Mouse (Mus musculus) stomach, postnatal 0 days (tissue): ENCODE results near the gene Lyg2. TPM values are rescaled to one million over a fixed set of nuclear protein-coding genes. Genes with fewer than 3 reads are reported as not detected.

Source experiments
- ATAC-seq: fragments of 200-750 bp; cut with Nextera tagmentation; 2 replicates; pipeline ENCODE4 v1.8.0; 2017; ENCODE audit not compliant: low FRiP score, low TSS enrichment
- DNase-seq: peaks from one replicate; pipeline ENCODE4 v3.0.0-alpha.2; 2016; ENCODE audit warnings: low spot score
- H3K27ac ChIP-seq: fragments of 300-500 bp; sonication (generic); replicated peaks from 2 replicates; pipeline ENCODE4 v1.5.1; 2014; ENCODE audit warnings: mild to moderate bottlenecking, control low read depth
- H3K27me3 ChIP-seq: fragments of 300-500 bp; sonication (generic); 2 replicates; pipeline ENCODE4 v1.6.1; 2014; ENCODE audit warnings: low read length; ENCODE audit not compliant: control insufficient read depth, insufficient read depth
- H3K36me3 ChIP-seq: fragments of 300-500 bp; sonication (generic); 2 replicates; pipeline ENCODE4 v1.6.1; 2014; ENCODE audit warnings: low read length, mixed read lengths; ENCODE audit not compliant: control insufficient read depth, insufficient read depth
- H3K4me1 ChIP-seq: fragments of 300-500 bp; sonication (generic); replicated peaks from 2 replicates; pipeline ENCODE4 v1.6.1; 2014; ENCODE audit warnings: antibody characterized with exemption; ENCODE audit not compliant: control insufficient read depth, insufficient read depth
- H3K4me2 ChIP-seq: fragments of 300-500 bp; sonication (generic); replicated peaks from 2 replicates; pipeline ENCODE4 v1.6.1; 2014; ENCODE audit warnings: low read depth, mild to moderate bottlenecking, control low read depth, moderate library complexity
- H3K4me3 ChIP-seq: fragments of 300-500 bp; sonication (generic); 2 replicates; pipeline ENCODE4 v1.5.1; 2014; ENCODE audit warnings: low read depth, low read length, control low read depth
- H3K9ac ChIP-seq: fragments of 300-500 bp; sonication (generic); 2 replicates; pipeline ENCODE4 v1.6.1; 2014; ENCODE audit warnings: mild to moderate bottlenecking, low read length, control low read depth, mixed read lengths
- H3K9me3 ChIP-seq: fragments of 300-500 bp; sonication (generic); 2 replicates; pipeline ENCODE4 v1.6.1; 2016; ENCODE audit warnings: low read length; ENCODE audit not compliant: control insufficient read depth
- CTCF ChIP-seq: IDR thresholded peaks from 2 replicates; pipeline ENCODE4 v1.5.1; 2016; ENCODE audit warnings: antibody characterized with exemption, low read depth, mild to moderate bottlenecking, moderate library complexity
- EP300 ChIP-seq: optimal IDR thresholded peaks from 2 replicates; pipeline ENCODE3; 2016; ENCODE audit warnings: antibody characterized with exemption
- WGBS: fragments of 180-500 bp; shearing (Covaris S2); extraction: QIAGEN DNeasy Blood & Tissue Kit; methylation state at CpG from one replicate; pipeline ENCODE4 v1.1.7; 2014; 5-methylcytosine and 5-hydroxymethylcytosine counted together
- polyA plus RNA-seq: library from polyadenylated mRNA; unstranded; fragments of >200 nt; fragmentation: Nextera tagmentation; extraction: Ambion mirVana; gene quantifications from 2 replicates; pipeline ENCODE4 v1.2.1, GENCODE M21; 2015

The Lyg2 gene
- polyA plus RNA-seq, 1 experiment from 2014 or later: not detected

DNA sequence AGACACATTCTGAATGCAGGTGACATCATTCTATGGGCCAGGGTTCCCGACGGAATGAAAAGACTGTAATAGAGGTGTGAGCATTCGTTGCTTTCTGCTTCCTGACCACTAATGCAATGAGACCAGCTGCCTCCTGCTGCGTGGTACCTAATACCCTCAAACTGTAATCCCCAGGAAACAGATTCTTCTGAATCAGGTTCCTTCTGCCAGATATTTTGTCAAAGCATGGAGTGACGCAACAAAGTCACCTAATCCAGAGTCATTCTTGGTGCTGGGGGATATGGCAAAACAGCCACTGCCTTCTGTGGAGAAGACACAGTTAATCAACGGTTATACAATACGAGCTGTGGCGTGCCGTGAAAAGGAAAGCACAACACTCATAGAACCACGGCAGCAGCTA lies 47.7 kb downstream of the Lyg2 start:
- H3K9ac ChIP-seq: no peak overlapping the region
- ATAC-seq: no peak
- no peaks in the 10 kb centered on the region for H3K4me1 ChIP-seq
- WGBS: 61% methylated on average over 10 of the region's 10 CpGs
- H3K4me2 ChIP-seq: no peak overlapping the region
- no peak overlapping the region for H3K27ac ChIP-seq
- TF ChIP-seq CTCF: no peak
- no peak for TF ChIP-seq EP300
- H3K36me3 ChIP-seq: no peaks in the 10 kb centered on the region
- H3K27me3 ChIP-seq: no peaks in the 10 kb centered on the region
- H3K4me3 ChIP-seq: no peak overlapping the region
- no peak for DNase-seq
- H3K9me3 ChIP-seq: no peaks in the 10 kb centered on the region

DNA sequence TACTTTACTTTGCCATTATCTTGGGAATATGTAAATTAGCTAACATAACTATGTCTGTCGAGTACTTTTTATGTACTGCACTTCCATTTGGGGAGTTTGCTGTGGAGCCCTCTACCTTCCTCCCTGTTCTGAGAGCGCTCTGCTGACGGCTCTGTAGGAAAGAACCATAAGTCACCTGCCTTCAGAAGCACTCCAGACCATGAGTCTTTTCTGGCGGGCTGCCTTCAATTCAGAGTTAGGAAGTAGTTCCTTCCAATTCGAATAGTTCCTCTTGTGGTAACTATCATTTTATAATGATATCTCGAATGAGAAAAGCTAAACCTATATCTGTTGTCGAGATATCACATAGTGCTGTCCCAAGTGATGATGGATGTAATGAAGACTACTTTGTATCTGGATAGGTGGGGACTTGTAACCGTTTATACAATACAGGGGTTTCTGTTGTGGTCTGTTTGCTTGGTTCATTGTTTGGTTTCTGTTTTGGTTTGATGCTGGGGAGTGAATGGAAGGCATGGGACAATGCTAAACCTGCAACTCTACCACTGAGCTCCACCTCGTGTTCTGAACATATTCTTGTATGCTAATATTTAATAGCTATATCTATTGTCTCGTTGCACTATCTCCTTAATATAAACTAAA lies 48.5 kb downstream of the Lyg2 start:
- no peak overlapping the region for H3K9ac ChIP-seq
- 66% methylated on average over 10 of the region's 10 CpGs for WGBS
- no peaks in the 10 kb centered on the region for H3K9me3 ChIP-seq
- no peak overlapping the region for H3K4me2 ChIP-seq
- DNase-seq (no peak), ATAC-seq (no peak)
- H3K4me1 ChIP-seq: no peaks in the 10 kb centered on the region
- no peaks in the 10 kb centered on the region for H3K36me3 ChIP-seq
- no peak overlapping the region for H3K4me3 ChIP-seq
- TF ChIP-seq CTCF: no peak
- no peak for TF ChIP-seq EP300
- H3K27ac ChIP-seq: no peak overlapping the region
- H3K27me3 ChIP-seq: no peaks in the 10 kb centered on the region

DNA sequence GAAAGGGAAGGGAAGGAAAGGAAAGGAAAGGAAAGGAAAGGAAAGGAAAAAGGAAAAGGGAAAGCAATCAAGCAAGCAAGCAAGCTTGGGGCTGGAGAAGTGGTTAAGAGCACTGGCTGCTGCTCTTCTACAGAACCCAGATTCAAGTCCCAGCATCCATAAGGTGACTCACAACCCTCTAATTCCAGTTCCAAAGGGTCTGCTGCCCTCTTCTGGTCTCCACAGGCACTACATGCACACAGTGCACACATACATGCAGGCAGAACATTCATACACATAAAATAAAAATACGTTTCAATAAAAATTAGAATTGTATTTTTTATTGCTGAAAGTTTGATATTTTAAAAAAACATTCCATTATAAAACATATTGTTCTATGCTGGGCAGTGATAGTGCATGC lies 49.2 kb downstream of the Lyg2 start:
- no peak overlapping the region for H3K4me3 ChIP-seq
- DNase-seq (peak; percentile 68), ATAC-seq (no peak)
- H3K4me1 ChIP-seq: no peaks in the 10 kb centered on the region
- H3K27me3 ChIP-seq: no peaks in the 10 kb centered on the region
- no peak overlapping the region for H3K9ac ChIP-seq
- H3K36me3 ChIP-seq: no peaks in the 10 kb centered on the region
- no peak overlapping the region for H3K27ac ChIP-seq
- peak; percentile 81 for TF ChIP-seq CTCF
- no peak for TF ChIP-seq EP300
- 73% methylated on average over 1 of the region's 1 CpGs for WGBS
- no peak overlapping the region for H3K4me2 ChIP-seq
- H3K9me3 ChIP-seq: no peaks in the 10 kb centered on the region

DNA sequence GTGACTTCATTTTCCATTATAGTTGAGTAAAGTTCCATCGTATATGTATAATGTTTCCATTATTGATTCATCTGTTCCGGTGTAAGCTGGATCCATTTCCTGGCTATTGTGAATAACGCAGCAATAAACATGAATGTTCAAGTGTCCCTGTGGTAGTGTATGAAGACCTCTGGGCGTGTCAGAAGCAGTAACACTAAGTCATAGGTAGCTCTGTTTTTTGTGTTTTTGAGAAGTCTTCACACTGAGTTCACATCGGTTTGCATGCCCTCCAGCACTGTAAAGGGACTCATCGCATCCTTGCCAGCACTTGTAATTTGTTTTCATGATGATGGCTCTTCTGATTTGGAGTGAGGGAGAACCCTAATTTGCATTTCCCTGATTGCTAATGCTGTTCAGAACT lies 50.0 kb downstream of the Lyg2 start, which contains the start of gene Tsga10:
TSS of gene Tsga10 (minus strand) at position 144 of the 400 bp plus-strand sequence.
- DNase-seq (no peak), ATAC-seq (no peak)
- TF ChIP-seq EP300 (no peak), CTCF (no peak)
- H3K27ac ChIP-seq: peak within 1 kb of the TSS; percentile 87
- no peaks in the 10 kb centered on the region for H3K4me1 ChIP-seq
- H3K36me3 ChIP-seq: no peaks in the 10 kb centered on the region
- H3K27me3 ChIP-seq: no peaks in the 10 kb centered on the region
- no peaks in the 10 kb centered on the region for H3K9me3 ChIP-seq
- peak within 1 kb of the TSS; percentile 63 for H3K4me3 ChIP-seq
- WGBS: 83% methylated on average over 6 of the region's 6 CpGs
- H3K4me2 ChIP-seq: peak within 1 kb of the TSS; percentile 90
- peak within 1 kb of the TSS; percentile 67 for H3K9ac ChIP-seq

DNA sequence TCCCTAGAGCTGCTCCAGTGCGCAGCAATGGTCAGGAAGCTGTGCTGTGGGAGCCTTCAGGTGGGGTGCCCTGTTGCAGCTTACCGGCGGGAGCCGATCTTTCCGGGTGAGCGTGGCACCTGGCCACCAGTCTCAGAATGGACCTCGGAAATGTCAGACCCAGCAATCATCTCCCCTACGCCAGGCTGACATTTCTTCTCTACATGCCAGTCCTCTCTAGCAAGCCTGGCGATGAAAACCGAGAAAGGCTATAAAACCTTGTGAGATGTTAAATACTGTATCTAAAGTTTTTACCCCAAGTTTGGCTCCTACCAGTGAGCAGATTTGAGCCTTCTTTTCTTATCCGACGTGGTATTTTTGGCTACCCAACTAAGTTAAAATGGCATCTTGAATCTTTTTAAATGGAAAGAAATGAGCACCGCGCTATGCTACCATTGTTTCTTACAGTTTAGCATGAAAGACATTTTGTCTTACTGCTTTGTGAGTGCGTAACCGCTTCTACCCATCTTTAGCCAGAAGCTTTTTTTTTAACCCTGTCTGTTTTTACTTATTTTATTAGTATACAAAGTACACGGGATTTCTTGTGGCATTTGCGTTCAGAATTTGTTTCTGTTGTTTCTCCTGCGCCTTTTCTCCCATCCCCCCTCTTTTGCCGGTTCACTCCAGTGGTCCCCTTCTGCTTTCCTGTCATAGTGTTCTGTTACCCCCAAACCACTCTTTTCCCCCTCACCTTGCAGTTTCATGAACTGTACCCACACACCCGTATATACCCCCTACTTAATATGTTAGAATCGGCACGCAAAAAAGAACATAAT lies 50.7 kb downstream of the Lyg2 start:
- ATAC-seq (no peak), DNase-seq (no peak)
- H3K4me2 ChIP-seq: peak overlapping the region; percentile 90
- H3K9ac ChIP-seq: peak overlapping the region; percentile 67
- H3K27me3 ChIP-seq: no peaks in the 10 kb centered on the region
- WGBS: 9% methylated on average over 23 of the region's 23 CpGs
- no peaks in the 10 kb centered on the region for H3K9me3 ChIP-seq
- H3K4me1 ChIP-seq: no peaks in the 10 kb centered on the region
- peak overlapping the region; percentile 87 for H3K27ac ChIP-seq
- TF ChIP-seq CTCF (no peak), EP300 (no peak)
- H3K36me3 ChIP-seq: no peaks in the 10 kb centered on the region
- peak overlapping the region; percentile 63 for H3K4me3 ChIP-seq
